Mouse (Mus musculus) kidney, embryonic 14.5 days (tissue): Measurements from ENCODE around the gene Gm17349. TPM values are rescaled to one million over a fixed set of nuclear protein-coding genes. Genes with fewer than 3 reads are reported as not detected.
A peak's percentile ranks its signal among the peaks of the same experiment; 100 is the strongest.

ENCODE experiments used
- ATAC-seq: fragments of 200-750 bp; cut with Nextera tagmentation; 2 replicates; pipeline ENCODE4 v1.8.0; 2017; ENCODE audit warnings: moderate number of reproducible peaks, mild to moderate bottlenecking, moderate TSS enrichment, moderate library complexity; ENCODE audit not compliant: low FRiP score, low TSS enrichment
- H3K27ac ChIP-seq: fragments of 300-500 bp; sonication (generic); 2 replicates; pipeline ENCODE4 v1.5.1; 2014; ENCODE audit warnings: low read depth, mild to moderate bottlenecking, low read length, moderate library complexity, mixed read lengths
- H3K27me3 ChIP-seq: fragments of 300-500 bp; sonication (generic); 2 replicates; pipeline ENCODE4 v1.6.1; 2014; ENCODE audit warnings: mild to moderate bottlenecking, low read length; ENCODE audit not compliant: control insufficient read depth, insufficient read depth
- H3K36me3 ChIP-seq: fragments of 300-500 bp; sonication (generic); 2 replicates; pipeline ENCODE4 v1.6.1; 2014; ENCODE audit warnings: low read length, mixed read lengths; ENCODE audit not compliant: control insufficient read depth, insufficient read depth
- H3K4me1 ChIP-seq: fragments of 300-500 bp; sonication (generic); 2 replicates; pipeline ENCODE4 v1.6.1; 2014; ENCODE audit warnings: low read length, mixed read lengths; ENCODE audit not compliant: control insufficient read depth, insufficient read depth
- H3K4me2 ChIP-seq: fragments of 300-500 bp; sonication (generic); replicated peaks from 2 replicates; pipeline ENCODE4 v1.6.1; 2014; ENCODE audit warnings: low read depth, mild to moderate bottlenecking, low read length
- H3K4me3 ChIP-seq: fragments of 300-500 bp; sonication (generic); 2 replicates; pipeline ENCODE4 v1.5.1; 2014; ENCODE audit warnings: mild to moderate bottlenecking, low read length
- H3K9ac ChIP-seq: fragments of 300-500 bp; sonication (generic); 2 replicates; pipeline ENCODE4 v1.6.1; 2014; ENCODE audit warnings: low read depth, mild to moderate bottlenecking, low read length, moderate library complexity
- H3K9me3 ChIP-seq: fragments of 300-500 bp; sonication (generic); 2 replicates; pipeline ENCODE4 v1.6.1; 2016; ENCODE audit warnings: low read length; ENCODE audit not compliant: control insufficient read depth
- WGBS: fragments of 180-500 bp; shearing (Covaris S2); extraction: QIAGEN DNeasy Blood & Tissue Kit; methylation state at CpG from one replicate; pipeline ENCODE4 v1.1.7; 2014; 5-methylcytosine and 5-hydroxymethylcytosine counted together
- polyA plus RNA-seq: library from polyadenylated mRNA; unstranded; fragments of >200 nt; fragmentation: Nextera tagmentation; extraction: Ambion mirVana; gene quantifications from 2 replicates; pipeline ENCODE4 v1.2.1, GENCODE M21; 2014

Gene Gm17349
- polyA plus RNA-seq, 1 experiment from 2014 or later: not detected

- H3K27ac ChIP-seq: no peak overlapping the region
- WGBS: 76% methylated on average over 14 of the region's 14 CpGs
- no peak for ATAC-seq
- no peak overlapping the region for H3K4me3 ChIP-seq
- H3K9ac ChIP-seq: no peak overlapping the region
- H3K36me3 ChIP-seq: no peaks in the 10 kb centered on the region
- H3K27me3 ChIP-seq: peaks cover 39% of the 10 kb centered on the region
- no peak overlapping the region for H3K4me2 ChIP-seq
- H3K4me1 ChIP-seq: peaks cover 3% of the 10 kb centered on the region; the same call in 1 of the 2 replicates
- H3K9me3 ChIP-seq: no peaks in the 10 kb centered on the region
Observed at GRCm38 (mm10) chr15:99671783-99672182, 33.5 kb downstream of the Gm17349 start.

DNA sequence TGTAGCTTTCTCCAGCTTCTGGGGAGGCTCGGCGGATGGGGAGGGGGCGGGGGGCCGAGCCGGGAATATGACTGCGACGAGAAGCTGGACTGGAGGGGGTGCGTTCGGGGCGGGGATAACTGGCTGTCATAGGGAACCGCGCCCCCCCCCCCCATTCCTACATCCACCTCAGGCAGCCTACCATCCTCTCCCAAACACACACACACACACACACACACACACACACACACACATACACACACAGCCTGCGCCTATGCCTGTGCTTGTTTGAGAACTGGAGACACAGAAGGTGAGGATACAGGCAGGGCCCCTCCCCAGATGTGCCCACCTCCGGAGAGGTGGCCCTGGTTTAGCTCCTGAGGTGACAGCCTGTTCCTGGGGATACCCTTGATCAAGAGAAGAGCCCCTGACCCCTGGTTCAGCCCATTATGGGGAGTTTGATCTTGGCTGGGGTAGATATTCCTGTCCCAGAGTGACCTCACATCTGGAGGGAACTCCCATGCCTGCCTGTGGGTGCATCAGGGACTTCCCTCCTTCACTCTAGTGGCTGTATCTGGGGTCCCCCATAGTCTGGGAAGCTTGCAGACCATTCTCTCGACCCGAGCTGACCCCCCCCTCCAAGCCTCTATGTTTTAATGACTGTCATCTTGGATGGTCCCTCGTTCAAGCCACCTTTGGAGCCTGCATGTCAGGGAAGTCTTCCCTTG lies 34.2 kb downstream of the Gm17349 start:
- Histone ChIP-seq H3K9me3 (no peaks in the 10 kb centered on the region), H3K4me2 (peak overlapping the region; percentile 98), H3K4me3 (peak overlapping the region; percentile 54), H3K9ac (peak overlapping the region; percentile 63), H3K27ac (no peak overlapping the region), H3K27me3 (peaks cover 45% of the 10 kb centered on the region), H3K36me3 (no peaks in the 10 kb centered on the region), H3K4me1 (peaks cover 3% of the 10 kb centered on the region; the same call in 1 of the 2 replicates)
- no peak for ATAC-seq
- WGBS: 10% methylated on average over 14 of the region's 17 CpGs

- peaks cover 3% of the 10 kb centered on the region; the same call in 1 of the 2 replicates for H3K4me1 ChIP-seq
- no peak within 1 kb of the TSS for H3K27ac ChIP-seq
- H3K4me3 ChIP-seq: peak within 1 kb of the TSS; percentile 54
- H3K4me2 ChIP-seq: peak within 1 kb of the TSS; percentile 98
- WGBS: under 1% methylated on average over 49 of the region's 74 CpGs
- H3K27me3 ChIP-seq: peaks cover 49% of the 10 kb centered on the region
- ATAC-seq: peak; percentile 84
- H3K9me3 ChIP-seq: no peaks in the 10 kb centered on the region
- H3K36me3 ChIP-seq: no peaks in the 10 kb centered on the region
- peak within 1 kb of the TSS; percentile 63 for H3K9ac ChIP-seq
Observed at GRCm38 (mm10) chr15:99670154-99670821, 35.0 kb downstream of the Gm17349 start, which contains the start of gene Asic1. Asic1 (plus strand) TSS chr15:99670368.

GRCm38 (mm10) chr15:99669392-99669791 lies 35.9 kb downstream of the Gm17349 start:
- Histone ChIP-seq H3K27ac (no peak overlapping the region), H3K9ac (no peak overlapping the region), H3K4me1 (peaks cover 3% of the 10 kb centered on the region; the same call in 1 of the 2 replicates), H3K36me3 (no peaks in the 10 kb centered on the region), H3K9me3 (no peaks in the 10 kb centered on the region), H3K4me2 (no peak overlapping the region), H3K4me3 (no peak overlapping the region), H3K27me3 (peaks cover 52% of the 10 kb centered on the region)
- 0% methylated on average over 1 of the region's 1 CpGs for WGBS
- ATAC-seq: no peak

DNA sequence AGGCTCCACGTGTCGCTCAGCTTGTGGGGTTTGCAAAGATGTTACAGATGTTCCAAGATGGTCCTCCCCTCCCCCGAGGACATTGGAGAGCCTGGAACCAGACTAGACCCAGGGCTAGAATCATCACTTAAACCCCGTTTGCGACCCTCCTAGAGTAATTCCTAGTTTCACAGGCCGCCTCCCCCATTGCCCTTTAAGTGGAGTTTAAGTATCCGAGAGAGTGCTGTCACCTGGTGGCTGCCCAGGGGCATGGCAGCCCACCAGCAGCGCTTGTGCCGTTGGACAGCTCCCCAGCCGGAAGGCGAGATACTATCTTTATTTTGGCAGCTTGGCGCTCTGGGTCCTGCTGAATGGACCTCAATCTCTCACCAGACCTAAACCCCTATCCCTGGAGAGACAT lies 36.4 kb downstream of the Gm17349 start:
- H3K4me1 ChIP-seq: peaks cover 6% of the 10 kb centered on the region; the same call in 1 of the 2 replicates
- H3K4me3 ChIP-seq: no peak overlapping the region
- H3K4me2 ChIP-seq: no peak overlapping the region; the same call in 1 of the 2 replicates
- H3K27me3 ChIP-seq: peaks cover 52% of the 10 kb centered on the region
- H3K9me3 ChIP-seq: no peaks in the 10 kb centered on the region
- ATAC-seq: no peak
- no peak overlapping the region for H3K27ac ChIP-seq
- H3K9ac ChIP-seq: no peak overlapping the region
- H3K36me3 ChIP-seq: no peaks in the 10 kb centered on the region
- 2% methylated on average over 12 of the region's 12 CpGs for WGBS

GRCm38 (mm10) chr15:99667544-99667943 lies 37.7 kb downstream of the Gm17349 start:
- 98% methylated on average over 2 of the region's 2 CpGs for WGBS
- no peak overlapping the region for H3K4me2 ChIP-seq
- peaks cover 45% of the 10 kb centered on the region for H3K27me3 ChIP-seq
- H3K4me1 ChIP-seq: peaks cover 6% of the 10 kb centered on the region; the same call in 1 of the 2 replicates
- H3K9me3 ChIP-seq: no peaks in the 10 kb centered on the region
- no peak overlapping the region for H3K27ac ChIP-seq
- no peak overlapping the region for H3K9ac ChIP-seq
- ATAC-seq: no peak
- no peaks in the 10 kb centered on the region for H3K36me3 ChIP-seq
- no peak overlapping the region for H3K4me3 ChIP-seq

DNA sequence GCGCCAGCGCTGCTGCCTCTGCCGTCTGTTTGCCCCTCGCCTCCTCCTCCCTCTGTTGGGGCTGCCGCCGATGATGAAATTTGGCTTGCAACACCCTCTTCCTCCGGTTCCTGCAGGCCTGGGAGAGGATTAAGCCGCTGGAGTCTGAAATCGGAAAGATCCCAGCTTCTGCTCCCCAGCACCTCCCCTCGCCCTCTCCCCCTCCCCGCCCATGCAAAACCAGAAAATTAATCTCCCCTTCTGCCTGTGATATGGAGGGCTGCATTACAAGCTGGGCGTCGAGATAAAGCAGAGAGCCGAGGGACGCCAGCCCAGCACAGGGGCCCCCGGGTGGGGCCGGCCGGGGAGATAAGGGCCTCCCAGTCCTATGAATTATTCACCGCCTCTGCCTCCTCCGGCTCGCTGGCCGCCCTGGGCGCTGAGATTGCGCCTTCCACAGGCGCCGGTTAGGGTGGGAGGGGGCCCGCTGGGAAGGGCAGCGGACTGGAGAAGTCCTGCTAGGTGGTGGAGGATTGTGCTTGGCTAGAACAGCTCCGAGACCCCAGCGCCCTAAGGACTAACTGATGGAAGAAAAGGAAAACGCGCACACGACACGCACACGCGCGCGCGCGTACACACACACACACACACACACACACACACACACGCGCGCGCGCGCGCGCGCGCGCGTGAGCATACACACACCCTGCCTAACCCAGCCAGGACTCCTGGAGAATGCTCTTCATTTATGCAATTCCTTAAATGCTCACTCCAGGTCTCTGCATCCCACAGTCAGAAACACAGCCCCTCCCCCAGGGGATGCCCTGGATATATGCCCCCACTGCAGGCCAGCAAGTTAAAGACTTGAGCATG lies 40.5 kb downstream of the Gm17349 start:
- Histone ChIP-seq H3K27me3 (peaks cover 21% of the 10 kb centered on the region), H3K27ac (no peak overlapping the region), H3K4me3 (peak overlapping the region; percentile 36), H3K4me1 (peaks cover 3% of the 10 kb centered on the region; the same call in 1 of the 2 replicates), H3K9ac (peak overlapping the region; percentile 50), H3K9me3 (no peaks in the 10 kb centered on the region), H3K4me2 (peak overlapping the region; percentile 47), H3K36me3 (no peaks in the 10 kb centered on the region)
- under 1% methylated on average over 52 of the region's 52 CpGs for WGBS
- peak; percentile 67 for ATAC-seq

GRCm38 (mm10) chr15:99663964-99664599 lies 41.2 kb downstream of the Gm17349 start:
- peaks cover 3% of the 10 kb centered on the region; the same call in 1 of the 2 replicates for H3K4me1 ChIP-seq
- no peak overlapping the region for H3K27ac ChIP-seq
- peak overlapping the region; percentile 47 for H3K4me2 ChIP-seq
- H3K36me3 ChIP-seq: no peaks in the 10 kb centered on the region
- peak overlapping the region; percentile 36 for H3K4me3 ChIP-seq
- H3K9ac ChIP-seq: peak overlapping the region; percentile 50
- 5% methylated on average over 17 of the region's 17 CpGs for WGBS
- H3K9me3 ChIP-seq: no peaks in the 10 kb centered on the region
- no peak for ATAC-seq
- H3K27me3 ChIP-seq: peaks cover 18% of the 10 kb centered on the region
